Mouse (Mus musculus) layer of hippocampus, adult 11-12 months (tissue): ENCODE measurements at regions not wholly inside any gene's neighbourhood (a gene's known extent, or its start where the extent isn't known, plus 50 kb on each side); places are given as distances from the start of the nearest gene placed in this dataset.

ENCODE experiments used
- DNase-seq: peaks from one replicate; pipeline ENCODE4 v3.0.0; 2022; ENCODE audit warnings: low spot score

GRCm38 (mm10) chr12:106186501-106186900, 176.5 kb downstream of the Vrk1 start:
- DNase-seq: no peak

- DNase-seq: no peak
These were observed 181.7 kb downstream of the Vrk1 start for GRCm38 (mm10) chr12:106191771-106192170.

GRCm38 (mm10) chr12:106199302-106199701, 189.3 kb downstream of the Vrk1 start:
- no peak for DNase-seq

GRCm38 (mm10) chr12:106203526-106203925, 193.5 kb downstream of the Vrk1 start:
- no peak for DNase-seq

- DNase-seq: no peak
These were observed 200.9 kb downstream of the Vrk1 start for GRCm38 (mm10) chr12:106210959-106211358.

- no peak for DNase-seq
These were observed 201.5 kb downstream of the Vrk1 start for GRCm38 (mm10) chr12:106211488-106211887.

- no peak for DNase-seq
These were observed 202.4 kb downstream of the Vrk1 start for GRCm38 (mm10) chr12:106212397-106212796.

GRCm38 (mm10) chr12:106220071-106220470, 210.0 kb downstream of the Vrk1 start:
- no peak for DNase-seq

GRCm38 (mm10) chr12:106226276-106226675, 216.2 kb downstream of the Vrk1 start:
- DNase-seq: no peak

GRCm38 (mm10) chr12:106226776-106227562, 216.9 kb downstream of the Vrk1 start:
- DNase-seq: no peak

- DNase-seq: no peak
These were observed 217.5 kb downstream of the Vrk1 start for GRCm38 (mm10) chr12:106227563-106227840.

- DNase-seq: no peak
These were observed 235.3 kb downstream of the Vrk1 start for GRCm38 (mm10) chr12:106245178-106245840.

- no peak for DNase-seq
These were observed 263.6 kb downstream of the Vrk1 start for GRCm38 (mm10) chr12:106273591-106273990.

GRCm38 (mm10) chr12:106277886-106278285, 267.9 kb downstream of the Vrk1 start:
- no peak for DNase-seq

GRCm38 (mm10) chr12:106282491-106283106, 272.6 kb downstream of the Vrk1 start:
- peak; percentile 26 for DNase-seq

GRCm38 (mm10) chr12:106284814-106285213, 274.8 kb downstream of the Vrk1 start:
- DNase-seq: peak; percentile 25

GRCm38 (mm10) chr12:106288791-106289515, 278.9 kb downstream of the Vrk1 start:
- DNase-seq: no peak

- no peak for DNase-seq
These were observed 281.5 kb downstream of the Vrk1 start for GRCm38 (mm10) chr12:106291476-106292046.

- no peak for DNase-seq
These were observed 283.1 kb downstream of the Vrk1 start for GRCm38 (mm10) chr12:106293117-106293516.

GRCm38 (mm10) chr12:106295596-106295995, 285.6 kb downstream of the Vrk1 start:
- DNase-seq: no peak

- DNase-seq: peak; percentile 49
These were observed 292.6 kb downstream of the Vrk1 start for GRCm38 (mm10) chr12:106302617-106303016.

- no peak for DNase-seq
These were observed 298.4 kb downstream of the Vrk1 start for GRCm38 (mm10) chr12:106308291-106308955.
